Mouse (Mus musculus) lung, embryonic 14.5 days (tissue): ENCODE data around the gene Zfp536. TPM values are rescaled to one million over a fixed set of nuclear protein-coding genes. Genes with fewer than 3 reads are reported as not detected.

Source experiments
- ATAC-seq: fragments of 200-750 bp; cut with Nextera tagmentation; 2 replicates; pipeline ENCODE4 v1.8.0; 2017; ENCODE audit warnings: mild to moderate bottlenecking, moderate TSS enrichment, moderate library complexity; ENCODE audit not compliant: insufficient read depth
- DNase-seq: peaks from one replicate; pipeline ENCODE4 v3.0.0-alpha.2; 2015
- H3K27ac ChIP-seq: fragments of 300-500 bp; sonication (generic); 2 replicates; pipeline ENCODE4 v1.5.1; 2014; ENCODE audit warnings: low read depth, mild to moderate bottlenecking, moderate library complexity
- H3K27me3 ChIP-seq: fragments of 300-500 bp; sonication (generic); 2 replicates; pipeline ENCODE4 v1.6.1; 2014; ENCODE audit warnings: low read length, control low read depth; ENCODE audit not compliant: insufficient read depth
- H3K36me3 ChIP-seq: fragments of 300-500 bp; sonication (generic); 2 replicates; pipeline ENCODE4 v1.6.1; 2014; ENCODE audit warnings: control low read depth; ENCODE audit not compliant: insufficient read depth
- H3K4me1 ChIP-seq: fragments of 300-500 bp; sonication (generic); 2 replicates; pipeline ENCODE4 v1.6.1; 2014; ENCODE audit warnings: antibody characterized with exemption, control low read depth; ENCODE audit not compliant: insufficient read depth
- H3K4me2 ChIP-seq: fragments of 300-500 bp; sonication (generic); 2 replicates; pipeline ENCODE4 v1.6.1; 2014; ENCODE audit warnings: mild to moderate bottlenecking
- H3K4me3 ChIP-seq: fragments of 300-500 bp; sonication (generic); 2 replicates; pipeline ENCODE4 v1.5.1; 2014; ENCODE audit warnings: low read depth, low read length
- H3K9ac ChIP-seq: fragments of 300-500 bp; sonication (generic); 2 replicates; pipeline ENCODE4 v1.6.1; 2014
- H3K9me3 ChIP-seq: fragments of 300-500 bp; sonication (generic); 2 replicates; pipeline ENCODE4 v1.6.1; 2016; ENCODE audit warnings: low read depth, low read length, control low read depth
- CTCF ChIP-seq: IDR thresholded peaks from 2 replicates; pipeline ENCODE4 v1.5.1; 2016; ENCODE audit warnings: antibody characterized with exemption, low read depth
- WGBS: fragments of 180-500 bp; shearing (Covaris S2); extraction: QIAGEN DNeasy Blood & Tissue Kit; methylation state at CpG from one replicate; pipeline ENCODE4 v1.1.7; 2014; 5-methylcytosine and 5-hydroxymethylcytosine counted together
- polyA plus RNA-seq: library from polyadenylated mRNA; unstranded; fragments of >200 nt; fragmentation: Nextera tagmentation; extraction: Ambion mirVana; gene quantifications from 2 replicates; pipeline ENCODE4 v1.2.1, GENCODE M21; 2014

The Zfp536 gene
- polyA plus RNA-seq, 1 experiment from 2014 or later, result 13.7 TPM

GRCm38 (mm10) chr7:37531166-37531565 is 242.3 kb downstream of the Zfp536 start:
- no peak for TF ChIP-seq CTCF
- ATAC-seq (peak; percentile 66), DNase-seq (peak; percentile 53)
- Histone ChIP-seq H3K4me3 (no peak overlapping the region), H3K27me3 (no peaks in the 10 kb centered on the region), H3K4me1 (no peaks in the 10 kb centered on the region; the same call in 1 of the 2 replicates), H3K27ac (no peak overlapping the region), H3K36me3 (no peaks in the 10 kb centered on the region), H3K4me2 (no peak overlapping the region), H3K9me3 (no peaks in the 10 kb centered on the region), H3K9ac (no peak overlapping the region)
- WGBS, result 77% methylated on average over 2 of the region's 2 CpGs

- H3K27ac ChIP-seq, result no peak overlapping the region
- H3K4me1 ChIP-seq, result no peaks in the 10 kb centered on the region; the same call in 1 of the 2 replicates
- ATAC-seq (no peak), DNase-seq (no peak)
- no peak overlapping the region for H3K4me2 ChIP-seq
- H3K36me3 ChIP-seq, result no peaks in the 10 kb centered on the region
- H3K9ac ChIP-seq, result no peak overlapping the region
- H3K27me3 ChIP-seq, result no peaks in the 10 kb centered on the region
- 84% methylated on average over 9 of the region's 9 CpGs for WGBS
- no peak for TF ChIP-seq CTCF
- no peak overlapping the region for H3K4me3 ChIP-seq
- H3K9me3 ChIP-seq, result no peaks in the 10 kb centered on the region
Measured at GRCm38 (mm10) chr7:37528311-37528710, 245.1 kb downstream of the Zfp536 start.

- Histone ChIP-seq H3K4me1 (no peaks in the 10 kb centered on the region; the same call in 1 of the 2 replicates), H3K4me2 (no peak overlapping the region), H3K27me3 (no peaks in the 10 kb centered on the region), H3K36me3 (no peaks in the 10 kb centered on the region), H3K27ac (no peak overlapping the region), H3K9ac (no peak overlapping the region), H3K9me3 (no peaks in the 10 kb centered on the region), H3K4me3 (no peak overlapping the region)
- WGBS, result 44% methylated on average over 2 of the region's 2 CpGs
- ATAC-seq, result no peak
- DNase-seq, result no peak
- no peak for TF ChIP-seq CTCF
Measured at GRCm38 (mm10) chr7:37527890-37528289, 245.6 kb downstream of the Zfp536 start.

GRCm38 (mm10) chr7:37521407-37521806 is 252.0 kb downstream of the Zfp536 start:
- H3K9ac ChIP-seq, result no peak overlapping the region
- TF ChIP-seq CTCF, result no peak
- ATAC-seq (no peak), DNase-seq (no peak)
- H3K4me3 ChIP-seq, result no peak overlapping the region
- 60% methylated on average over 2 of the region's 2 CpGs for WGBS
- no peak overlapping the region for H3K27ac ChIP-seq
- H3K27me3 ChIP-seq, result no peaks in the 10 kb centered on the region
- no peaks in the 10 kb centered on the region for H3K9me3 ChIP-seq
- no peak overlapping the region for H3K4me2 ChIP-seq
- H3K36me3 ChIP-seq, result no peaks in the 10 kb centered on the region
- peaks cover 8% of the 10 kb centered on the region for H3K4me1 ChIP-seq

- WGBS, result 51% methylated on average over 8 of the region's 8 CpGs
Measured at GRCm38 (mm10) chr7:37510933-37511675, 262.3 kb downstream of the Zfp536 start.

GRCm38 (mm10) chr7:37509700-37510099 is 263.7 kb downstream of the Zfp536 start:
- no peak for TF ChIP-seq CTCF
- ATAC-seq (no peak), DNase-seq (no peak)
- no peaks in the 10 kb centered on the region for H3K36me3 ChIP-seq
- WGBS, result 75% methylated on average over 9 of the region's 9 CpGs
- H3K27me3 ChIP-seq, result no peaks in the 10 kb centered on the region
- no peak overlapping the region for H3K27ac ChIP-seq
- H3K4me1 ChIP-seq, result peaks cover 4% of the 10 kb centered on the region; the same call in 1 of the 2 replicates
- H3K4me2 ChIP-seq, result no peak overlapping the region
- H3K4me3 ChIP-seq, result no peak overlapping the region
- no peak overlapping the region for H3K9ac ChIP-seq
- H3K9me3 ChIP-seq, result no peaks in the 10 kb centered on the region

More at GRCm38 (mm10) chr7:37510933-37511675, 262.3 kb downstream of the Zfp536 start:
- DNase-seq (peak; percentile 65), ATAC-seq (peak; percentile 78)
- Histone ChIP-seq H3K36me3 (no peaks in the 10 kb centered on the region), H3K27me3 (no peaks in the 10 kb centered on the region), H3K4me1 (peaks cover 4% of the 10 kb centered on the region; the same call in 1 of the 2 replicates), H3K4me3 (no peak overlapping the region), H3K4me2 (no peak overlapping the region), H3K9me3 (no peaks in the 10 kb centered on the region), H3K9ac (no peak overlapping the region), H3K27ac (peak overlapping the region; percentile 42; the same call in 1 of the 2 replicates)
- TF ChIP-seq CTCF, result no peak

- Histone ChIP-seq H3K9me3 (no peaks in the 10 kb centered on the region), H3K9ac (no peak overlapping the region), H3K4me2 (no peak overlapping the region), H3K27me3 (no peaks in the 10 kb centered on the region), H3K36me3 (no peaks in the 10 kb centered on the region), H3K4me1 (no peaks in the 10 kb centered on the region), H3K4me3 (no peak overlapping the region), H3K27ac (no peak overlapping the region)
- DNase-seq (peak; percentile 59), ATAC-seq (peak; percentile 24; the same call in 1 of the 2 replicates)
- 47% methylated on average over 7 of the region's 7 CpGs for WGBS
- no peak for TF ChIP-seq CTCF
Measured at GRCm38 (mm10) chr7:37505548-37505947, 267.9 kb downstream of the Zfp536 start.
